Mouse (Mus musculus) embryonic facial prominence, embryonic 10.5 days (tissue): ENCODE measurements around the gene Unkl. TPM values are rescaled to one million over a fixed set of nuclear protein-coding genes. Genes with fewer than 3 reads are reported as not detected.

Source experiments
- DNase-seq: peaks from one replicate; pipeline ENCODE4 v3.0.0-alpha.2; 2017; ENCODE audit warnings: low spot score
- H3K27ac ChIP-seq: fragments of 300-500 bp; sonication (generic); replicated peaks from 2 replicates; pipeline ENCODE4 v1.5.1; 2016; ENCODE audit warnings: mild to moderate bottlenecking
- H3K27me3 ChIP-seq: fragments of 300-500 bp; sonication (generic); replicated peaks from 2 replicates; pipeline ENCODE4 v1.6.1; 2016; ENCODE audit warnings: low read depth, mild to moderate bottlenecking; ENCODE audit not compliant: poor library complexity, severe bottlenecking
- H3K36me3 ChIP-seq: fragments of 300-500 bp; sonication (generic); replicated peaks from 2 replicates; pipeline ENCODE4 v1.6.1; 2016; ENCODE audit warnings: mild to moderate bottlenecking, moderate library complexity
- H3K4me1 ChIP-seq: fragments of 300-500 bp; sonication (generic); 2 replicates; pipeline ENCODE4 v1.6.1; 2016
- H3K4me3 ChIP-seq: fragments of 300-500 bp; sonication (generic); 2 replicates; pipeline ENCODE4 v1.5.1; 2016; ENCODE audit warnings: mild to moderate bottlenecking, moderate library complexity
- H3K9me3 ChIP-seq: fragments of 300-500 bp; sonication (generic); 2 replicates; pipeline ENCODE4 v1.6.1; 2016; ENCODE audit warnings: mild to moderate bottlenecking
- WGBS: fragments of 180-500 bp; shearing (Covaris S2); methylation state at CpG from one replicate; pipeline ENCODE4 v1.1.7; 2016; 5-methylcytosine and 5-hydroxymethylcytosine counted together
- polyA plus RNA-seq: library from polyadenylated mRNA; unstranded; fragments of >200 nt; fragmentation: Nextera tagmentation; extraction: Ambion mirVana; gene quantifications from 2 replicates; pipeline ENCODE4 v1.2.1, GENCODE M21; 2016

The Unkl gene
- polyA plus RNA-seq, 1 experiment from 2014 or later = 10.9 TPM

DNA sequence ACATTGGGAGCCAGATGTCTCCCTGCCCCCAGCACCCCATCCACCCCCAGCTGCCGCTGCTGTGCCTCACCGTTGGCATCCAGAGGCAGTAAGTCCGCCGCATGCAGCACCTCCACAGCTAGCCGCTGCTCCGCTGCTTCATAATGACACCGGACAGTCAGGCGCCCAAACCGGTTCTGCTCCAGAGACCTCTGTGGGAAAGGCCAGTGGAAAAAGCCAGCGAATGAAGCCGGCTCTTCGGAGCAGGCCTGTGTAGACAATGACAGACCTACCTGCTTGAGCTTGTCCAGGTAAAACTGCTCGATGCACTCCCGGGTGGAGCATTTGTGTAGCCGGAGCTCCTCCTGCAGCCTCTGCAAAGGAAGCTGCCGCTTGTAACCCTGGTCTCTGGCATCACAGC is 56.0 kb downstream of the Unkl start:
- Histone ChIP-seq H3K4me3 (peak overlapping the region; percentile 11; the same call in 1 of the 2 replicates), H3K36me3 (peaks cover 55% of the 10 kb centered on the region), H3K27ac (no peak overlapping the region), H3K27me3 (no peaks in the 10 kb centered on the region), H3K9me3 (no peaks in the 10 kb centered on the region), H3K4me1 (peaks cover 32% of the 10 kb centered on the region)
- WGBS = 81% methylated on average over 16 of the region's 16 CpGs
- DNase-seq = peak; percentile 31

DNA sequence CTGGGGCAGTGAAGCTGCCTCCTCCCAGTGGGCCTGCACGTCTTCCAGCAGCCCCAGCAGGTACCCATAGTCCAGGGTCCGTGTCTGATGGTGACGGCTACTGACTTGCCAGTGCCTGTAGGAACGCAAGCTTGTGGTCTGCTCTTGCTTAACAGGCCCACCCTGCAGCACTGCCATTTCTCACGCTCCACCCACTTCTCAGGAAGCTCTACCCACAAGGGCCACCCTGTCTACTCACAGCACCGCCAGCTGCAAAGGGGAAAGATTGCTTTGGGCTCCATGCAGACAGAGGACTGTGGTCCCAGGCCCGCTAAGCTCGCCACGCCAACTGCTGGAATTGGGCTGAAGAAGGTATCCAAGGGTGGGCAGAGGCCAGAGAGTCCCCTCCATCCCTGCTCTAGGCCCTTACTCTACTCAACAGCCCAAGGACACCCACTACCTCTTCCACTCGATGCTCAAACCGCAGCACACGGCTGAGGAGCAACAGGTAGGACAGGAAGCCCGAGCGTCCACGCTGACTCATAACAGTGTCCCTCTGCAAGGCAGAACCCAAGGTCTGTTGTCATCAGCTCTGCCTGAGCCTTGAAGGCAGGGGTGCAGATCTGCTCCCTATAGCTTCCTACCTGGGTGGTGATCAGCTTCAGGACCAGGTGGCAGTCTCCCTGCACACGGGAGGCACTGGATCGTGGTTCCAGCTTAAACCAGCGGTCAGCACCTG is 60.0 kb downstream of the Unkl start:
- Histone ChIP-seq H3K27me3 (peaks cover 17% of the 10 kb centered on the region), H3K4me1 (peaks cover 22% of the 10 kb centered on the region), H3K36me3 (peaks cover 32% of the 10 kb centered on the region), H3K9me3 (no peaks in the 10 kb centered on the region), H3K27ac (no peak overlapping the region), H3K4me3 (no peak overlapping the region)
- DNase-seq = no peak
- 83% methylated on average over 18 of the region's 18 CpGs for WGBS

DNA sequence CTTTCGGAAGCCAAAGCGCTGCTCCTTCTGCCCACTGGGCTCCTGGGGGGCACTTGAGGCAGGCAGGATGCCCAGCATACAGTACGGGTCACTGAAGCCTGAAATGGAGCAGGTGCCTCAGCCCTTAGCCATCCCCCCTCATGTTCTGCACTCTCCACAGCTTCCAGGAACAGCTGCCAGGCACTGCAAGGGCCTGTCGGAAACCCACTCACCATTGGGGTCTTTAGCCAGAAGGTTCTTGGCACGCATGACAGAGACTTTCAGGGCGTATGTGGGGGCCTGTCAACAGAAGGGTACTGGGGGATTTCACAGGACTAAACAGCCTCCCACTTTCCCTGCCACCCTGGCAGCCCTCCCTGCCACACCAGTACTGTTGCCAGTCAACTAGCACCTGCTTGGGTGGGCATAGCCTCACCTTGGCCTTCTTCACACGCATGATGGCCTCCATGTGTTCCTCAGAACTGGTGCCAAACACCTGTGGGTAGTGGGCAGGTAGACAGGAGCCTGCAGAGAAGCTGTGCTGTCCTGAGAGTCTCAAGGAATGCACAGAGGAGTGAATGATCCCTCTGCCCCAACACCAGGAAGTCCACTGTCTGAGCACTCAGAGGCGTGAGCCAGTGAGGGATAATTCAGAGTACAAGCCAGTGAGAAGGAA is 62.1 kb downstream of the Unkl start:
- DNase-seq = no peak
- Histone ChIP-seq H3K4me3 (no peak overlapping the region), H3K9me3 (no peaks in the 10 kb centered on the region), H3K27ac (no peak overlapping the region), H3K4me1 (peaks cover 25% of the 10 kb centered on the region), H3K27me3 (peaks cover 38% of the 10 kb centered on the region), H3K36me3 (peaks cover 11% of the 10 kb centered on the region)
- 80% methylated on average over 8 of the region's 8 CpGs for WGBS

DNA sequence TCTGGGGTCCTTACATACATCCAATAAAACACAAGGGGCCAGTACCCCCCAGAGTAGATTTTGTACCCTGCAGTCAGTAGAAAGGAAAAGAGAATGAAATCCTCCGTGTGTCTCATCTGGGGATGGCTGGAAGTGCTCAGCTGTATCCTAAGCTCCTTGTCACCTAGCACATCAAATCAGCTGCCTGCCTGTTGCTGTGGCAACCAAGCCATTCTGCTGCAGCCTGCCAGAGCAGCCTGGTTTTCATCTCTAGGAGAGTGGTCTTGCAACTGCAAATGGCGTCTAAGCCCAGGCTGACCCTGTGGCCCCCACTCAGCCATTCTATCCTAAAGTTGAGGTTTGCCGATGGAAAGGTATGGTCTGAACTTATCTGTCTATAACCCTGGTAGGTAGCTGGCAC is 64.4 kb downstream of the Unkl start:
- H3K9me3 ChIP-seq = no peaks in the 10 kb centered on the region
- WGBS = 46% methylated on average over 3 of the region's 3 CpGs
- no peak overlapping the region for H3K4me3 ChIP-seq
- peaks cover 55% of the 10 kb centered on the region for H3K27me3 ChIP-seq
- no peak for DNase-seq
- 0 out of 2 replicates have a peak, but pooled peaks cover 4% of the 10 kb centered on the region for H3K36me3 ChIP-seq
- no peak overlapping the region for H3K27ac ChIP-seq
- peaks cover 38% of the 10 kb centered on the region for H3K4me1 ChIP-seq

DNA sequence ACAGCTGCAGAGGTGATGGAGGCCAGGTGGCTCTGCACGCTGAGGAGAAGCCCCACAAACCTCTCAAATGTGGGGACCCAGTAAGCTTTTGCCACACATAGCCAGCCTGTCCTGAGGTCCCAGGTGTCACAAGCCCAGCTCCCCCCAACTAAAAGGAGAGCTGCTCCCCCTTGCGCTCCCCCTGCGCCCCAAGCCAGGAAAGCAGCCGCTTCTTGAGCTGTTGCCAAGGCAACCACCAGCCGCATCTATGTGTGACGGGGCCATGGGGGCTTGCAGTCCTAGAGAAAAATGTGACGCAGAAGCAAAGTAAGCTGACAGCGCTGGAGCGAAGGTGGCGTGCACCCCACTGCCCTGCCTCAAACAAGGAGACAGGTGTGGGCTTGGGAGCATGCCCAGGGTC is 65.6 kb downstream of the Unkl start:
- no peak overlapping the region for H3K27ac ChIP-seq
- peaks cover 55% of the 10 kb centered on the region for H3K27me3 ChIP-seq

DNA sequence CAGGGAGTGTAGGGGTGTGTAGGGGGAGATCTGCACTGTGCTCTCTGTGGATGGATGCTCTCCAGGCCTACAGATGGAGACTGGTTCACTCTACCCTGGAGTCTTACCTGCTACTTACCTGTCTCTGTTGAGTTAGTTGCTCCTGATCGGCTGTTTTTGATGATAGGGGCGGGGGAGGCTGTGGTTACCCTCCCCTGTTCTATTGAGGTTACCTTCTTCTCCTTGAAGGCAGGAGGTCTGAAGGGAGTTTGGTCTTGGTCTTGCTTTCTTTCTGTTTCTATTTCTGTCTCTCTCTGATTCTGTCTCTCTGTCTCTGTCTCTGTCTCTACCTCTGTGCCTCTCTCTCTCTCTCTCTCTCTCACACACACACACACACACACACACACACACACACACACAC is 66.9 kb downstream of the Unkl start:
- 54% methylated on average over 2 of the region's 2 CpGs for WGBS
- no peak for DNase-seq
- Histone ChIP-seq H3K9me3 (no peaks in the 10 kb centered on the region), H3K27me3 (peaks cover 55% of the 10 kb centered on the region), H3K27ac (no peak overlapping the region), H3K4me3 (peak overlapping the region; percentile 57; the same call in 1 of the 2 replicates), H3K36me3 (peaks cover 28% of the 10 kb centered on the region), H3K4me1 (peaks cover 44% of the 10 kb centered on the region)

More for the DNA sequence above, 65.6 kb downstream of the Unkl start:
- Histone ChIP-seq H3K4me3 (peak overlapping the region; percentile 23; the same call in 1 of the 2 replicates), H3K36me3 (peaks cover 15% of the 10 kb centered on the region), H3K4me1 (peaks cover 44% of the 10 kb centered on the region), H3K9me3 (no peaks in the 10 kb centered on the region)
- WGBS = 40% methylated on average over 10 of the region's 10 CpGs
- DNase-seq = no peak

DNA sequence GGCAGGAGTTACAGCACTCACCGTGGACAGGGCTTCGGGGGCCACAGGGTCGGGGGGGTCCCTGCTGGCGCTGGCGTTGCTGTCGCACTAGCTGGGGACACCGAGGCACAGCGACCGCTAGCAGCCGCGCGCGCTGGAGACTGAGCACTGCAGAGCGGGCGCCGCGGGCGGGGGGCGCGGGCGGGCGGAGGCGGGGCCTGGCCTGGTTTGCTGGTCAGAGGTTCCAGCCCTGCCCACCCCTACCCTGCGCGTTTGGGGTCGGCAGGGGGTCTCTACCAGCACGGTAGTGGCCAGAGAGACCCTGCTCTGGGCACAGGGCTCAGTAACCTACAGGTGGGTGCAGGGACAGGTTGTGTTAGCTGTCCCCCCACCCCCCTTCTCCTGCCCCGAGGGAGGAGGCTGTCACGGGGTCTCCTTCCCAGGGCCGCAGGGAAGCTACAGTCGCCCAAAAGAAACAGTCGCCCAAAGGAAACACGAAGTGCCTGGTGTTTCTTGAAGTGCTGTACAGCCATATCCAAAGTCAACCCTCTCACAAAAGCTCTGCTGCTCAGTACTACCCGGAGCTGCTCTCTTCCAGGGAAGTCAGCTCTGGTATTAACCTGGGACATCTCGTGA is 68.0 kb downstream of the Unkl start, which contains the start of gene Baiap3:
Baiap3 (minus strand) TSS at position 225 of the 615 bp plus-strand sequence.
- H3K27me3 ChIP-seq = peaks cover 55% of the 10 kb centered on the region
- 5% methylated on average over 35 of the region's 35 CpGs for WGBS
- peak; percentile 65 for DNase-seq
- peak within 1 kb of the TSS; percentile 48; the same call in 1 of the 2 replicates for H3K27ac ChIP-seq
- H3K36me3 ChIP-seq = peaks cover 34% of the 10 kb centered on the region
- peak within 1 kb of the TSS; percentile 57 for H3K4me3 ChIP-seq
- H3K9me3 ChIP-seq = no peaks in the 10 kb centered on the region
- peaks cover 44% of the 10 kb centered on the region for H3K4me1 ChIP-seq

DNA sequence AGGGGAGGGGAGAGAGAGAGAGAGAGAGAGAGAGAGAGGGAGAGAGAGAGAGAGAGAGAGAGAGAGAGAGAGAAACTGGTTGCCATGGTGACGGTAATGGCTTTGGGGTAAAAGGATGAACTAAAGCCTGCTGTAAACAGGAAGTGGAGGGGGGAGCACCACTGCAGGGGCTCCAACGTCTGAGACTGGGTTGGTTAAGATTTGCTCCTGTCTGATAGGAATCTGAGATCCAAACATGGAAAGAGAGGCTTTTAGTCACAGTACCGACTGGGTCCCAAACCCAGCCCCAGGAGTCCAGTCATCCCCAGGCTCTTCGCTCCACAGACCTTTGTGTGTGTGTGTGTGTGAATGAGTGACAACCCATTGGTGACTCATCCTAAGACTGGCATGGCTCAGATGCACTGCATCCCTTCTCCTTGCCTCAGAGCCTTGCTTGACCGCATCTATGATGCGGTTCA is 69.6 kb downstream of the Unkl start:
- H3K4me1 ChIP-seq = peaks cover 38% of the 10 kb centered on the region
- no peak overlapping the region for H3K4me3 ChIP-seq
- peaks cover 41% of the 10 kb centered on the region for H3K36me3 ChIP-seq
- DNase-seq = no peak
- H3K27me3 ChIP-seq = peaks cover 42% of the 10 kb centered on the region
- no peaks in the 10 kb centered on the region for H3K9me3 ChIP-seq
- H3K27ac ChIP-seq = no peak overlapping the region
- WGBS = 59% methylated on average over 6 of the region's 6 CpGs

DNA sequence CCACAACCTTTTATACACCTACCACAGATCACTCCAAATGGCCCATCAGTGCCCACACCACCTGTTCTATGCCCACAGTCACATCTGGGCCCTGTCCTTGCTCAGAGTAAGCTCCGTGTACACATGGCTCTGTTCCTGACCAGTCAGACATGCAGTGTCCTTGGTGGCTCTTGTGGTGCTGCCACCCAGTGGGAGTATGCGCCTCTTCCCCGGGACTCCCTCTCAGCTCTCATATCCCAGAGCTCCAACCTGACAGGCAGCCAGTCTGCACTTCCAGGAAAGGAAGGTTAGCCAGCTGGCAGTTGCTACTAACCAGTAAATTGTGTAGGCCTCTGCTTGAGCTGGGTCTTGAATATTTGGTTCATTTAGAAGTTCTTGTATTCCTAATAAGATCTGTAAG is 76.3 kb downstream of the Unkl start:
- Histone ChIP-seq H3K27me3 (no peaks in the 10 kb centered on the region), H3K27ac (no peak overlapping the region), H3K36me3 (peaks cover 85% of the 10 kb centered on the region), H3K9me3 (no peaks in the 10 kb centered on the region), H3K4me1 (peaks cover 2% of the 10 kb centered on the region; the same call in 1 of the 2 replicates), H3K4me3 (no peak overlapping the region)
- WGBS = 83% methylated on average over 3 of the region's 3 CpGs
- DNase-seq = no peak

DNA sequence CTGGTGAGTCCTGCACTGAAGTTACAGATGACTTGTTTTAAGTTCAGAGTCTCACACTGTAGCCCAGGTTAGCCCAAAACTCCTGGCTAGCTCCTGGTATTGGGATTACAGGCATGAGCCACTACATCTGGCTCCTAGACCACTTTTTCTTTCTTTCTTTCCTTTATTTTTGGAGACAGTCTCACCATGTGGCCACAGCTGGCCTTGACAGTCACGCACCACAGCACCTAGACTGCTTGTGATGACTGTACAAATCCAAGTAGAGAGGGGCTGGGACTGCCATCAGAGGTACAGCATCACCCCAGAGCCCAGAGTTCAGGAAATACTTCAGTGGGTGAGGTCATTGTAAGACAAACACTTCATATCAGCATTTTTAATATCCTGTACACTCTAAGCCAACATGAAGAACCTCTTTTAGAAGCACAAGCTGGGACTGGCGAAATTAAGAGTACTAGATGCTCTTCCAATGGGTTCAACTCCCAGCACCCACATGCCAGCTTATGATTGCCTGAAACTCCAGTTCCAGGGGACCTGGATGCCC is 82.7 kb downstream of the Unkl start:
- Histone ChIP-seq H3K4me3 (peak overlapping the region; percentile 92), H3K4me1 (peaks cover 38% of the 10 kb centered on the region), H3K27ac (no peak overlapping the region), H3K36me3 (peaks cover 62% of the 10 kb centered on the region), H3K27me3 (no peaks in the 10 kb centered on the region), H3K9me3 (no peaks in the 10 kb centered on the region)
- WGBS = 89% methylated on average over 2 of the region's 2 CpGs
- no peak for DNase-seq

DNA sequence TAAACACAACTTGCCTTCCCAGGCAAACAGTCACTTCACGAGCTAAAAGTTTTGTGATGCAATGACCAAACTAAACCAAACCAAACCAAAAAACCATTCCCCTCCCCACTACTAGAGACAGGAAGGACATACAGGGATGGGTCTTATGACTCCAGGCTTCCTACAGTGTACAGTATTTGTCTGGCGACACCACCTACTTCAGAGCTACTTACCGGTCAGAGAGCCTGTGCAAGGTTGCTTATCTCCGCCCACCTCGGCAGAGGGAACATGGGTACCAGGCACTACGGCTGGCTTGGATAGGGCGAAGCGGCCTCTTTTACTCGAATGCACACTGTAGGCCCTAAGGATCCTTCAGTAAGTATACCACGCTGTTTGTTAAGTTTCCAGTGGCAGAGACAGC is 84.1 kb downstream of the Unkl start:
- Histone ChIP-seq H3K27ac (peak overlapping the region; percentile 99), H3K36me3 (peaks cover 48% of the 10 kb centered on the region), H3K4me1 (peaks cover 38% of the 10 kb centered on the region), H3K9me3 (no peaks in the 10 kb centered on the region), H3K4me3 (peak overlapping the region; percentile 92), H3K27me3 (no peaks in the 10 kb centered on the region)
- no peak for DNase-seq
- 2% methylated on average over 10 of the region's 10 CpGs for WGBS

DNA sequence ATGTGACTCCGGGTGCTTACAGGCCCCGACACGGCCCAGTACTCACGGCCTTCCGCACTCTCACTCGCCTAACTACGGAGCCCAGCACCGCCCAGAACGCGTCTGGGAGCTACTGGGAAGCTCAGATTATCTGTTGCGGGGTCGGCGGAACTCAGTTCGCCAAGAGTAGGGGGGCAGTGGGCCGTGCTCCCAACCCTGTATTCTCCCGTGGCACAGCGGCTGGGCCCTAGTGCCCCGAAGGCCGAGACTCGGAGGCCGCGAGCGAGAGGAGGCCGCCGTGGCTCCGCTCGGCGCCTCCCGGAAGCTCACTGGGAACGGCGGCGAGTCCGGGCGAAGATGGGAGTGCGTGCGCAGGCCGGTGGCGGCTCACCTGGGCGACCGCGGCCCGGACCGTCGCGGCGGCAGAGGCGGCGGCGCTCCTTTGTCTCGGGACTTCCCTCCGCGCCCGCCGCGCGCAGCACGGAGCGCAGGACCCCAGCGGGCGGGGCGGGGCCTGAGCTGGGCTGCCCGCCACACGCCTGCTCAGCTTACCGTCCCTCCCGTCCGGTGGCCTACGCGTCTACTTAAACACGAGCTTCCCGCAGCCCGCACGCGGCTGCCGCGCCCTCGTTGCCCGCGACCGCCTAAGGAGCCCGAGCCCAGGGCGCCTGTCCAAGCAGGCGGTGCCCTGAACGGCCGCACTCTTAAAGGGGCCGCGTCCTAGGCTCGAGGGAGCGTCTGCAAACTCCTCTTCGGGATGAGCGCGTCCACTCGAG is 84.9 kb downstream of the Unkl start:
- H3K4me3 ChIP-seq = peak overlapping the region; percentile 92
- H3K27me3 ChIP-seq = no peaks in the 10 kb centered on the region
- DNase-seq = peak; percentile 89
- H3K4me1 ChIP-seq = peaks cover 38% of the 10 kb centered on the region
- peak overlapping the region; percentile 99 for H3K27ac ChIP-seq
- H3K9me3 ChIP-seq = no peaks in the 10 kb centered on the region
- H3K36me3 ChIP-seq = peaks cover 40% of the 10 kb centered on the region
- WGBS = under 1% methylated on average over 92 of the region's 92 CpGs
